Comparison of ENCODE assay signal across 11 mouse cellular contexts in the genomic region with DNA sequence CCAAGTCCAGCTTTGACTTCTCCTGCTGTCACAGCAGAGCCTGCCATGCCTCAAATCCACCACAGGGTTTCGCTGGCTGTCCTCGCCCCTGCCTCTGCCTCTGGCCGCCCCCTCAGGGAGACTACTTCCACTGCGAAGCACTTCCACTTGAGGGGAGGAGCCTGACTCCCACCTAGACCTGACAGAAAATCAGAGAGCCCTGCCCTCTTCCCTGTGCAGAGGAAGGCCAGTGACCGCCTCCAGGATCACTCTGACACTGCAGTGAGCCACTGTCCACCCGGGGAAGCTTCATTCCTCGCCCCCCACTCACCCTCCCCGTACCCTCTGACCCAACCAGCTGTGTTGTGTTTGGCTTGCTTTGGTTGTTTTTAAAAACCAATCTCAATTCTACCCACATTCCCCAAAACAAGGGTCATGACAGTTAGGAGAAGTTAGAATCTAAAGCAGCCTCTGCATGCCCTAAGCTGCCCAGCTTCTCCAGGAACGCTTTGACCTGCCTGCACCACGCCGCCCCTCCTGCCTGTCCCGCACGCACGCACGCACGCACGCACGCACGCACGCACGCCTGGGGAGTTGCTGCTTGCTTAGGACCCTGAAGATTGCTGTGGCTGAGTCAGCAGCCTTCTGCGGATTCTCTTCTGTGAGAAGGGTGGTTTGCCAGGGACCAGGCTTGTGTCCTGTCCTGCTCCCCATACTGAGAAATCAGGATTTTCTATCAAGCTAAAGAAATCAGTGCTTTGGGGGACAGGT.
DNase-seq lines count a peak whose midpoint lies in the region; ATAC-seq and TF ChIP-seq lines count a peak whose summit lies in the region.
"Had no signal": no experiment of that assay in that cellular context is flagged by ENCODE, and none has a peak within 500 bp of the region (broad histone marks: within the 10 kb centered on the region; RNA-seq: fewer than 3 reads in every experiment).

No protein-coding gene starts in this region.

- TF ChIP-seq EP300 in ES-Bruce4 (IDR thresholded peaks at IDR 0.05; ENCODE audit: insufficient read depth, low read depth, low read length) = no peak
- TF ChIP-seq EP300 in heart, postnatal 0 days (IDR thresholded peaks at IDR 0.05; ENCODE audit: low read depth) = no peak
- no peak for TF ChIP-seq EP300 in liver, embryonic 14.5 days (IDR thresholded peaks at IDR 0.05; ENCODE audit: low read depth)

- no peak for TF ChIP-seq POLR2A in ES-Bruce4 (IDR thresholded peaks at IDR 0.05; ENCODE audit: insufficient read depth, low read length)

- intact Hi-C loops in gastrocnemius, adult 2 months (cut with DNase I) = no loop called here

- no peak overlapping the region for H3K4me2 ChIP-seq in heart, postnatal 0 days (ENCODE audit: low read depth, low read length)
- no peak overlapping the region for H3K4me2 ChIP-seq in liver, embryonic 14.5 days (ENCODE audit: low read depth)

- H3K4me1 ChIP-seq in ES-Bruce4 (ENCODE audit: control insufficient read depth, insufficient read depth, low read length) = peaks cover 18% of the 10 kb centered on the region
- H3K4me1 ChIP-seq in heart, postnatal 0 days (ENCODE audit: control insufficient read depth, insufficient read depth) = peaks cover 5% of the 10 kb centered on the region; the same call in 1 of the 2 replicates
- H3K4me1 ChIP-seq in liver, embryonic 14.5 days (replicated peaks; ENCODE audit: control insufficient read depth in 2 of 2, insufficient read depth in 2 of 2, low read length in 1 of 2) = peaks cover 16 to 33% of the 10 kb centered on the region in 2 experiments

- peak; percentile 17; the same call in 1 of the 2 replicates for ATAC-seq in heart, postnatal 0 days (ENCODE audit: insufficient read depth, low read depth)
- ATAC-seq in liver, embryonic 14.5 days (ENCODE audit: insufficient read depth) = no peak
- ATAC-seq in granulocyte monocyte progenitor cell, adult 5-6 weeks (replicated peaks; ENCODE audit: poor library complexity, severe bottlenecking) = no peak
- no peak for ATAC-seq in activated CD4-positive, CD25-positive, alpha-beta regulatory T cell, adult 4 months

- H3K36me3 ChIP-seq in ES-Bruce4 (ENCODE audit: control insufficient read depth, insufficient read depth, low read length, poor library complexity, severe bottlenecking) = no peaks in the 10 kb centered on the region
- H3K36me3 ChIP-seq in heart, postnatal 0 days (replicated peaks; ENCODE audit: control insufficient read depth, insufficient read depth, low read length) = peaks cover 77% of the 10 kb centered on the region
- H3K36me3 ChIP-seq in liver, embryonic 14.5 days (replicated peaks; ENCODE audit: control insufficient read depth, insufficient read depth, low read depth) = peaks cover 56% of the 10 kb centered on the region

- TF ChIP-seq CTCF in gastrocnemius, adult 2 months (IDR thresholded peaks at IDR 0.05) = no peak
- peak; percentile 29 for TF ChIP-seq CTCF in ES-Bruce4 (IDR thresholded peaks at IDR 0.05; ENCODE audit: low read depth, low read length)
- TF ChIP-seq CTCF in heart, postnatal 0 days (IDR thresholded peaks at IDR 0.05; ENCODE audit: low read depth) = peak; percentile 8; the same call in 1 of the 2 replicates
- peak; percentile 39; the same call in 1 of the 2 replicates for TF ChIP-seq CTCF in liver, embryonic 14.5 days (IDR thresholded peaks at IDR 0.05; ENCODE audit: low read depth)

- H3K9me3 ChIP-seq in ES-Bruce4 (replicated peaks; ENCODE audit: control insufficient read depth, insufficient read depth, low read length, poor library complexity, severe bottlenecking) = no peaks in the 10 kb centered on the region
- H3K9me3 ChIP-seq in heart, postnatal 0 days (replicated peaks; ENCODE audit: control insufficient read depth, low read length) = no peaks in the 10 kb centered on the region
- no peaks in the 10 kb centered on the region for H3K9me3 ChIP-seq in liver, embryonic 14.5 days (ENCODE audit: control insufficient read depth, low read length)

- no peak for DNase-seq in gastrocnemius, adult 2 months
- DNase-seq in gastrocnemius, adult 8-10 months (ENCODE audit: low spot score in 2 of 2) = no peak
- DNase-seq in heart, postnatal 0 days (ENCODE audit: low spot score) = no peak
- DNase-seq in liver, embryonic 14.5 days (ENCODE audit: low read depth in 3 of 3, low spot score in 3 of 3) = no peak
- no peak for DNase-seq in layer of hippocampus, adult 11-12 months (ENCODE audit: low spot score)
- DNase-seq: adrenal gland, adult 2 months; gastrocnemius, postnatal 25 days; thymus, postnatal 36 days had no signal

- 0 out of 2 replicates have a peak overlapping the region, but pooled peaks have one; percentile 20 for H3K27ac ChIP-seq in gastrocnemius, adult 2 months
- no peak overlapping the region for H3K27ac ChIP-seq in ES-Bruce4 (ENCODE audit: insufficient read depth, low read length)
- no peak overlapping the region for H3K27ac ChIP-seq in heart, postnatal 0 days (ENCODE audit: low read depth)
- H3K27ac ChIP-seq in liver, embryonic 14.5 days = no peak overlapping the region

- no peaks in the 10 kb centered on the region for H3K27me3 ChIP-seq in ES-Bruce4 (ENCODE audit: control insufficient read depth, insufficient read depth, low read length, poor library complexity, severe bottlenecking)
- no peaks in the 10 kb centered on the region for H3K27me3 ChIP-seq in heart, postnatal 0 days (ENCODE audit: control insufficient read depth, insufficient read depth, low read length)
- no peaks in the 10 kb centered on the region for H3K27me3 ChIP-seq in liver, embryonic 14.5 days (ENCODE audit: control insufficient read depth, insufficient read depth, low read length)

- H3K4me3 ChIP-seq in gastrocnemius, adult 2 months = no peak overlapping the region
- no peak overlapping the region for H3K4me3 ChIP-seq in ES-Bruce4 (ENCODE audit: low read depth, low read length)
- H3K4me3 ChIP-seq in heart, postnatal 0 days (ENCODE audit: low read depth, low read length) = no peak overlapping the region
- H3K4me3 ChIP-seq in liver, embryonic 14.5 days (ENCODE audit: insufficient read depth in 1 of 2, low read depth in 2 of 2, low read length in 2 of 2) = no peak overlapping the region

- 68% methylated on average over 22 of the region's 22 CpGs for WGBS in heart, postnatal 0 days
- WGBS in liver, embryonic 14.5 days (ENCODE audit: insufficient replicate concordance) = 85% methylated on average over 22 of the region's 22 CpGs

- H3K9ac ChIP-seq in ES-Bruce4 (ENCODE audit: low read depth, poor library complexity, severe bottlenecking) = no peak overlapping the region
- no peak overlapping the region for H3K9ac ChIP-seq in heart, postnatal 0 days (replicated peaks; ENCODE audit: low read depth, low read length)
- no peak overlapping the region for H3K9ac ChIP-seq in liver, embryonic 14.5 days (replicated peaks)
